Mouse (Mus musculus) forebrain, embryonic 14.5 days (tissue): Measurements from ENCODE around the gene Irf2bp2. TPM values are rescaled to one million over a fixed set of nuclear protein-coding genes. Genes with fewer than 3 reads are reported as not detected.

ENCODE experiments used
- ATAC-seq: fragments of 200-750 bp; cut with Nextera tagmentation; 2 replicates; pipeline ENCODE4 v1.8.0; 2017; ENCODE audit warnings: mild to moderate bottlenecking, moderate library complexity
- DNase-seq: peaks from one replicate; pipeline ENCODE4 v3.0.0-alpha.2; 2015; ENCODE audit warnings: low spot score
- H3K27ac ChIP-seq: fragments of 300-500 bp; sonication (generic); 2 replicates; pipeline ENCODE4 v1.5.1; 2014; ENCODE audit warnings: low read depth, mild to moderate bottlenecking, control low read depth, low read length, moderate library complexity
- H3K27me3 ChIP-seq: fragments of 300-500 bp; sonication (generic); replicated peaks from 2 replicates; pipeline ENCODE4 v1.6.1; 2014; ENCODE audit warnings: low read length, control low read depth, mixed read lengths; ENCODE audit not compliant: control insufficient read depth, insufficient read depth
- H3K36me3 ChIP-seq: fragments of 300-500 bp; sonication (generic); 2 replicates; pipeline ENCODE4 v1.6.1; 2014; ENCODE audit warnings: low read length, control low read depth; ENCODE audit not compliant: control insufficient read depth, insufficient read depth
- H3K4me1 ChIP-seq: fragments of 300-500 bp; sonication (generic); 2 replicates; pipeline ENCODE4 v1.6.1; 2014; ENCODE audit warnings: antibody characterized with exemption, low read length, control low read depth; ENCODE audit not compliant: control insufficient read depth, insufficient read depth
- H3K4me2 ChIP-seq: fragments of 300-500 bp; sonication (generic); 2 replicates; pipeline ENCODE4 v1.6.1; 2014; ENCODE audit warnings: mild to moderate bottlenecking, control low read depth, low read length
- H3K4me3 ChIP-seq: fragments of 300-500 bp; sonication (generic); 2 replicates; pipeline ENCODE4 v1.5.1; 2014; ENCODE audit warnings: low read depth, low read length, control low read depth
- H3K9ac ChIP-seq: fragments of 300-500 bp; sonication (generic); 2 replicates; pipeline ENCODE4 v1.6.1; 2014; ENCODE audit warnings: mild to moderate bottlenecking, low read length, control low read depth, moderate library complexity
- H3K9me3 ChIP-seq: fragments of 300-500 bp; sonication (generic); replicated peaks from 2 replicates; pipeline ENCODE4 v1.6.1; 2016; ENCODE audit warnings: low read length, control low read depth, mixed read lengths; ENCODE audit not compliant: control insufficient read depth
- WGBS: fragments of 180-500 bp; shearing (Covaris S2); extraction: QIAGEN DNeasy Blood & Tissue Kit; methylation state at CpG from one replicate; pipeline ENCODE4 v1.1.7; 2014; 5-methylcytosine and 5-hydroxymethylcytosine counted together
- polyA plus RNA-seq: library from polyadenylated mRNA; unstranded; fragments of >200 nt; fragmentation: Nextera tagmentation; extraction: Ambion mirVana; gene quantifications from 2 replicates; pipeline ENCODE4 v1.2.1, GENCODE M21; 2014

Irf2bp2 gene
- polyA plus RNA-seq, 1 experiment from 2014 or later, result 8.3 TPM

DNA sequence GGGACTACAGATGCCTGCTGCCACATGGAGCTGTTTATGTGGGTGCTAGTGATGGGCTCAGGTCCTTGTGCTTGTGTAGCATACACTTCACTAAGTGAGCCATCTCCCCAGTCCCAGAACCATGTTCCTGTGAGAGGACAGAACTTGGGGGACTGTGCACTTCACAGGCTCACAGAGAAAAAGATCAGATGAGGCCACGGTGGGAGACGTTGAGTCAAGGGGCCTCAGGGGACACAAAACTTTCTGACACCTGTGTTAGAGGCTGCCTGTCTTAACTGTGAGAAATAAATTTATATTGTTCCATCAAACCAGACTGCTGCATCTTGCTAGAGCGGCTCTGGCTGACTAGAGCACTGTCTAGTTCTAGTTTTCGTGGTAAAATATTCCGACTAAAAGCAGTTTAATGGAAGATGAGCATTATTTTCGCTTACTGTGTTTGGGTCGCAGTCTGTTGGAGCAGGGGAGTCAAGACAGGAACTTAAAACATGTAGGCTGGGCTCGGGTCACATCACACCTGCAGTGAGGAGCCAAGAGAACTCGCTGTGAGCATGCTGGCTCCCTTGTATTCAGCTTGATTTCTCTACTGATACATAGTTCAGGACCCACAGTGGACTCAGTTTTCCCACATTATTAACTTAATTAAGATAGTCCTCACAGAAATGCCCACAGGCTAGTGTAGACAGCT, 28.5 kb upstream of the Irf2bp2 start:
- H3K9ac ChIP-seq, result no peak overlapping the region
- WGBS, result 91% methylated on average over 9 of the region's 9 CpGs

DNA sequence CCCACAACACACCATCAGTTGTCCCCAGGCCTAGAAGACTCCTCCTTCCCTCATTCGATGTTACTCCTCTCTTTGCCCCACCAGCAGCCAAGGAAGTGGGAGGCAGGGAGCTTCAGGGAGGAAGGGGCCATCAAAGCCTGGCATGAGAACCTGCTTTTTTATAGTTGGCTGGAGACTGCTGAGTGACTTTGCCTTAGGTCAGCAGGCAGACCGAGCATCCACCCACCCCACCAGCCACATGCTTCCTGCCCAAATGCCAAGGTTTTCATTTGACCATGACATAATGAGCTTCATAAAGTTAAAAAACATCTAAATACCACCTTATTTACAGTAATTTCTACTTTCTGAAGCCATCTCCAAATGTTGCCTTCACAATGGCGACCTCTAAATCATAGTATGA, 26.9 kb upstream of the Irf2bp2 start:
- Histone ChIP-seq H3K27ac (no peak overlapping the region), H3K4me1 (no peaks in the 10 kb centered on the region), H3K9ac (no peak overlapping the region), H3K4me2 (no peak overlapping the region), H3K9me3 (no peaks in the 10 kb centered on the region), H3K27me3 (no peaks in the 10 kb centered on the region), H3K36me3 (no peaks in the 10 kb centered on the region), H3K4me3 (no peak overlapping the region)
- 91% methylated on average over 3 of the region's 3 CpGs for WGBS
- DNase-seq (no peak), ATAC-seq (no peak)

More for the DNA sequence above, 28.5 kb upstream of the Irf2bp2 start:
- Histone ChIP-seq H3K9me3 (no peaks in the 10 kb centered on the region), H3K27ac (no peak overlapping the region), H3K4me1 (no peaks in the 10 kb centered on the region), H3K27me3 (no peaks in the 10 kb centered on the region), H3K36me3 (no peaks in the 10 kb centered on the region), H3K4me3 (no peak overlapping the region), H3K4me2 (no peak overlapping the region)
- DNase-seq (no peak), ATAC-seq (no peak)

DNA sequence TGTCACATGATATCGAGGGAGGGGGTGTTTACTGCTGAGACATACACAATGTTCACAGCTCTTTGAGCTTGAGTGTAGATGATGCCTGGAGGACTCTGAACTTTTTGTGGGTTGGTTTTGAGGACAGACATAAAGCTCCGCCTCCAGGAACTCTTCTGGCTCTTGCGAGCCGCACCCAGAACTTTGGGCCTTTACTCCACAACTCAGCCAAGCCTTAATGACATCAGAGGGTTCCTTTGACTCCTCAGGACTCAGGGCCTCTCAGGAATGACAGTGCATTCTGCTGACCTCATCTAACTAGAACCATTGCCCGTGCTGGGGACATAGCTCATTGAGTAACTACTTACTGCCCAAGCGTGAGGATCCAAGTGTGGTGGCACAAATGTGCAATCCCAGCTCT, 25.7 kb upstream of the Irf2bp2 start:
- ATAC-seq, result no peak
- no peak for DNase-seq
- Histone ChIP-seq H3K4me1 (no peaks in the 10 kb centered on the region), H3K4me3 (no peak overlapping the region), H3K27ac (no peak overlapping the region), H3K27me3 (no peaks in the 10 kb centered on the region), H3K4me2 (no peak overlapping the region), H3K9ac (no peak overlapping the region), H3K36me3 (no peaks in the 10 kb centered on the region), H3K9me3 (no peaks in the 10 kb centered on the region)
- 95% methylated on average over 6 of the region's 6 CpGs for WGBS

DNA sequence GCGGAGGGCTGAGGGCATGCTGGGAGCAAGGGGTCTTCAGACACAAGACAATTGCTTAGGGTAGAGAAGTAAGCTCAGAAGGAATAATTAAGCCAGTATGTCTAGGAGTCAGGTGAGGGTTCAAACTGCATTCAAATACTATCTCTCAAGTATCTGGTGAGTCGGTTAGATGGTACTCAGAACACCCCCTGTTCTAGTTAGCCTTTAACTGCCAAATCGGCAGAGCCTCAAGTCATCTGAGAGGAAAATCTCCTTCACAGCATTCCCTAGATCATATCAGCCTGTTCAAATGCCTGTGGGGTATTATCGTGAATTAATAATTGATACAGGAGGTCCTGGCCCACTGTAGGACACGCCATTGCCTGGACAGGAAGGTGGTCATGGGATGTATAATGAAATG, 23.9 kb upstream of the Irf2bp2 start:
- H3K4me2 ChIP-seq, result no peak overlapping the region
- no peak for DNase-seq
- H3K9ac ChIP-seq, result no peak overlapping the region
- H3K27me3 ChIP-seq, result no peaks in the 10 kb centered on the region
- no peak for ATAC-seq
- H3K36me3 ChIP-seq, result no peaks in the 10 kb centered on the region
- H3K4me1 ChIP-seq, result no peaks in the 10 kb centered on the region
- no peaks in the 10 kb centered on the region for H3K9me3 ChIP-seq
- 92% methylated on average over 5 of the region's 5 CpGs for WGBS
- H3K4me3 ChIP-seq, result no peak overlapping the region
- H3K27ac ChIP-seq, result no peak overlapping the region

DNA sequence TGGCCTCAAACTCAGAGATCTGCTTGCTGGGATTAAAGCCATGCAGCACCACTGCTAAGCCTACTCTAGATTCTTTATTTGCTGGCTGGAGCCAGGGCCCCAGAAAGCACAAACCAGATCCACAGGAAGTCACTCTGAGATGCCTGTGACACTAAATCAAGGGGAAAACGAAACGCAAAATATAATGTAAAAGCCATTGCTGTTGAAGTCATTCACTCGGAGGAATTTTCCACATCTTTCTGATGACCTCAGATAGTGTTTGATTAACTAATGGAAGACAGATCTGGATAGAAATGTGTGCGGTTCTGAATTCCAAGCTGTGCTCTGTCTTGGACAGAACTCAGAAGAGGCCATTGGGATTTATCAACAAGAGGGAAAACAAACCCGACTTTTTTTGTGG, 22.9 kb upstream of the Irf2bp2 start:
- Histone ChIP-seq H3K4me3 (no peak overlapping the region), H3K4me1 (no peaks in the 10 kb centered on the region), H3K36me3 (no peaks in the 10 kb centered on the region), H3K27ac (no peak overlapping the region), H3K27me3 (no peaks in the 10 kb centered on the region), H3K4me2 (no peak overlapping the region), H3K9ac (no peak overlapping the region), H3K9me3 (no peaks in the 10 kb centered on the region)
- no peak for DNase-seq
- no peak for ATAC-seq
- 89% methylated on average over 5 of the region's 5 CpGs for WGBS

DNA sequence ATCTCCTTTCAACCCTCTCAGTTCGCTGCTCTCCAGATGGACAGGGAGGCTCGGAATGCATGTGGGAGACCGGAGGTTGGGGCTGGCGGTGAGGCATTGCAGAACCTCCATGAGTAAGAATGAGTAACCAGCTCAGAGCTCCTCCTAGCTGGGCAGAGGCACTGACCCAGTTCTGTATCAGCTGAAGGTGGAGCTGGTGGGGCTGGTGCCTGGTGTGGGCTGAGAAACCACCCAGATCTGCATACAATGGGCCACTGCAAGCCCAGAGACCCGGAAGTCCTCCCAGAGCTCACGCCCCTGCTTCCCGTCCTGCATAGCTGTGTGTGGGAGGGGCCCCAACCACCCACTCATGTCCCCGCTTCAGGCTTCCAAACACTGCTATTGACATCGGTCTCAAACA, 22.0 kb upstream of the Irf2bp2 start:
- H3K9me3 ChIP-seq, result no peaks in the 10 kb centered on the region
- 74% methylated on average over 9 of the region's 9 CpGs for WGBS
- no peaks in the 10 kb centered on the region for H3K27me3 ChIP-seq

DNA sequence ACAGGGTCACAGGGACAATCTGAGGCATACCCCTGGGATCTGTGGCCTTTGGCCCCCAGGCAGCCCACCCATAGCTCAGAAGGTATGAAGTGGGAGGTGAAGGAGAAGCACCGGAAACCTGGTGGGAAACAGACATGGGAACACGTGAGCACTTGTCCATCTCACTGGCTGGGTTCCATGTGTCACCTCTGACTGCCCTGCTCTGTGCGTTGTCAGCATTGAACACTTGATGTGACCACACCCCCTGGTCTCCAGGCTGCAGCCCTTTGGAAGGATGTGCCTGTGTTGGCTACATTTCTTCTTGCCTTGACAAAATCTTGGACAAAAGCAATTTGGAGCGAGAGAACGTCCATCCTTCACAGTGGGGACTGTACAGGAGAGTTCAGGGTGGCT, 20.9 kb upstream of the Irf2bp2 start:
- DNase-seq (no peak), ATAC-seq (no peak)
- Histone ChIP-seq H3K4me3 (no peak overlapping the region), H3K9ac (no peak overlapping the region), H3K4me2 (no peak overlapping the region), H3K9me3 (no peaks in the 10 kb centered on the region), H3K36me3 (no peaks in the 10 kb centered on the region), H3K27ac (no peak overlapping the region), H3K27me3 (no peaks in the 10 kb centered on the region), H3K4me1 (no peaks in the 10 kb centered on the region)
- WGBS, result 83% methylated on average over 5 of the region's 5 CpGs

More for the DNA sequence above, 22.0 kb upstream of the Irf2bp2 start:
- Histone ChIP-seq H3K27ac (no peak overlapping the region), H3K4me3 (no peak overlapping the region), H3K36me3 (no peaks in the 10 kb centered on the region), H3K4me1 (no peaks in the 10 kb centered on the region), H3K4me2 (no peak overlapping the region), H3K9ac (no peak overlapping the region)
- DNase-seq (no peak), ATAC-seq (no peak)

DNA sequence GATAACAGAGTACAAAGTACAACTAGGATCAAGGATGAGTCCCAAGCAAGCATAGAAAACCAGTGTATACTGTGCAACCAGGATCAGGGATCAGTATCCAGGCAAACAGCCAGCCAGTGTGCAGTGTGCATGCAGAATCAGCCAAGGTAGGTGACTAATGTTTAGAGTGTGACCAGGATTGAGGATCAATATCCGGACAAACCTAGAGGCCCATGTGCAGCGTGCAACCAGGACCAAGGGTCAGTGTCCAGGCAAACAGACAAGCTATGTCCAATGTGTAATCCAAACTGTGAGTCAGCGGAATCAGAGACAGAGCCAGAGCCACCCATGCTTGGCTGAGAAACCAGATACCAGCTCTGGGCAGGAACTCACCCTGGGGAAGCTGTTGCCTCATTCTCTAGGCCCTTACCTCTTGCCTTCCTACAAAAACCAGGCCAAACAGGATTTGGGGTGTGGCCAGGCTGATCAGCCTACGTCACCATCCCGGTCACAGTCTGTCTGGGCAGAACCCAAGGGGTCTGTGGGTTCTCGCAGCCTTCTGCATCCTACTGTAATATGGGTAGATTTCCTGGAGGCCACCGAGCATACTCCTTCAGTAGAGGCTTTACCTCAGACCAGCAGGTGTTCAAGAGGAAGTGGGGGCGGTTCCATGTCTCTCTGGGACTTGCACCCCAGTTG, 20.4 kb upstream of the Irf2bp2 start:
- no peak overlapping the region for H3K4me3 ChIP-seq
- H3K27ac ChIP-seq, result no peak overlapping the region
- no peaks in the 10 kb centered on the region for H3K4me1 ChIP-seq
- no peak for DNase-seq
- H3K27me3 ChIP-seq, result no peaks in the 10 kb centered on the region
- 93% methylated on average over 8 of the region's 8 CpGs for WGBS
- no peaks in the 10 kb centered on the region for H3K36me3 ChIP-seq
- no peak overlapping the region for H3K9ac ChIP-seq
- no peak overlapping the region for H3K4me2 ChIP-seq
- no peak for ATAC-seq
- H3K9me3 ChIP-seq, result no peaks in the 10 kb centered on the region

DNA sequence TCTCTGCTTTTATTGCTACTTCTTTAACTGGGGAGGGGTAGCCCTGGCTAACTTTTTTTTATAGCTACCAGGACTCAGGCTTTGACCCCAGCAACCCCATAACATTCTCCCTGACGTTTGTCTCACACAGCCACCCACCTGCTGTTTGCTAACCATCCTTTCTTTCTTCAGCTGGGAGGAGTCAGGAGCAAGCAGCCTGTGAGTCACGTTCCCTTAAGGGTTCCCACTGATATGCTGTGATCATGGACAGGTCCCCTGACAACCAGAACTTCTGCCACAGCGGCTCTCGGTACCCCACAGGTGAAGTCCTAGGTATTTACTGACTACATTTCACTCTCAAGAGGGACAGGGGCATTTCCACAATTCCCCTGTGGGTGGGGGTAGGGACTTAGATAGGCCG, 19.4 kb upstream of the Irf2bp2 start:
- Histone ChIP-seq H3K4me1 (no peaks in the 10 kb centered on the region), H3K9me3 (no peaks in the 10 kb centered on the region), H3K27ac (no peak overlapping the region), H3K27me3 (no peaks in the 10 kb centered on the region), H3K4me3 (no peak overlapping the region), H3K36me3 (no peaks in the 10 kb centered on the region), H3K9ac (no peak overlapping the region), H3K4me2 (no peak overlapping the region)
- DNase-seq (no peak), ATAC-seq (no peak)
- 58% methylated on average over 5 of the region's 5 CpGs for WGBS
